Mouse (Mus musculus) neutrophil, adult 59 days (primary cell): ENCODE data around the gene Gm33543. TPM values are rescaled to one million over a fixed set of nuclear protein-coding genes. Genes with fewer than 3 reads are reported as not detected.

Experiments
- total RNA-seq, 2 experiments: library from RNA; stranded (reverse); gene quantifications; 1 replicate in 1 of 2; 2 replicates in 1 of 2; pipeline ENCODE4 v1.2.4; 2023

The Gm33543 gene
- under 1 TPM; 0.33 to 0.44 TPM for total RNA-seq

DNA sequence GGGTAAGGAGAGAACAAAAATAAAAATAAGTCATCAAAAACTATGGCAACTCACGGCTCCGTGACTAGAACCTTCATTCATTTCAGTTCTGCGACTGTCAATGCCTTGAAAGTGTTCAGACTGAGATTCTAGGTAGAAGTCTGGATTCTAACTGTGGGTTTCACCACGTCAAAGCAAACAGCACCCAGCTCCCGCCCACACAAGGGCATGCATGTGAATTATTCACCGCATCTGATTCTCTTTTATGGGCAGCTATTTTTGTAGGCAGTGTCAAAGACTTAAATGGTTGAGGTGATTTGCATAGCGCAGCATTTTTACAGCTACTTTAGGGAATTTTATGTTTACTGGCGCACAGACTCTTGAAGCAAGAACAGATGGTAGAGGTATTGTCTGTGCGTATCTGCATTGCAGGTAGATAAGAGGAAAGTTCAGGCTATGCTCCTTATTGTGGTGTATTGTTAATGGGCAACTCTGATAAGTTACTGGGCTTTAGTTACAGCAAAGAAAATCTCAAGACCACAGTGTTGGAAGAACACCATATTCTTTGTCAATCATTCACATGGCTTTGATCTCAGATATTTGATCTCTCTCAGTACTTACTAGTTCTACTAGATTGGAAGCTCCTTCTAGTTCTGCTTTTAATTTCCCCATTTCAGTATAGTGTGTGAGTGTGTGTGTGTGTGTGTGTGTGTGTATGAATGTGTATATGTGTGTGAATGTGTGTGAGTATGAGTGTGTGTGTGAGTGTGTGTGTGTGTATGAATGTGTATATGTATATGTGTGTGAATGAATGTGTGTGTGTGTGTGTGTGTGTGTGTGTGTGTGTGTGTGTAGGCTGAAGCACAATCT lies at the start of gene Gm33543:
Gene Gm33543 (minus strand): TSS at position 142 of the 849 bp plus-strand sequence.

Other genes with a start within 250 kb of the Gm33543 start
- gene Anapc15-ps, start 169.5 kb downstream of the Gm33543 start, total RNA-seq, result not detected
- gene Eea1, start 97.7 kb upstream of the Gm33543 start, total RNA-seq, result 10 to 100 TPM; 17.5 to 21.0 TPM